Mouse (Mus musculus): ENCODE data around the gene Espn.

Espn gene

GRCm38 (mm10) chr4:152141521-152142135 lies 10.5 kb downstream of the Espn start:
- ChIA-PET CTCF (interaction anchor here (0.5 to 1.6 kb wide), 9 partner anchors 8 to 17 kb away, joined by 3 to 6 read pairs (median 3); partner anchors contain the start of gene Hes2 (in 1 of the 4)), POLR2A (interaction anchor here in 2 of 4 experiments (0.7 to 1.5 kb wide), 3 partner anchors 12 to 184 kb away, joined by 3 to 4 read pairs (median 3); partner anchors contain the start of gene Rpl22 (in 1 of the 2))

- POLR2A ChIA-PET, result interaction anchor here (0.6 to 3.1 kb wide), 12 partner anchors 9 to 1997 kb away, joined by 3 to 13 read pairs (median 4); partner anchors contain the start of genes Espn (in 1 of the 4) and Tnfrsf25 (in 1 of the 4)
- CTCF ChIA-PET, result interaction anchor here (0.5 to 7.7 kb wide), 45 partner anchors 9 to 485 kb away, joined by 3 to 122 read pairs (median 4); partner anchors contain the start of genes Espn (in 1 of the 4), Hes2 (in 1 of the 4), Nol9 (in 1 of the 4) and Zbtb48 (in 1 of the 4)
Observed at GRCm38 (mm10) chr4:152140441-152140840, 11.7 kb downstream of the Espn start.

GRCm38 (mm10) chr4:152138497-152139260 lies 13.5 kb downstream of the Espn start:
- CTCF ChIA-PET, result interaction anchor here (0.5 to 11.9 kb wide), 89 partner anchors 9 to 1994 kb away, joined by 3 to 230 read pairs (median 4); partner anchors contain the start of genes Espn (in 2 of the 4), Hes2 (in 2 of the 4), Rnf207 (in 2 of the 4) and Tnfrsf25 (in 2 of the 4)

GRCm38 (mm10) chr4:152136876-152137250 lies 15.3 kb downstream of the Espn start:
- POLR2A ChIA-PET, result interaction anchor here in 2 of 4 experiments (0.5 to 13.9 kb wide), 12 partner anchors 11 to 1093 kb away, joined by 3 to 136 read pairs (median 4); partner anchors contain the start of genes Espn (in 1 of the 2), Per3 (in 1 of the 2), Phf13 (in 1 of the 2) and Rnf207 (in 1 of the 2)
- CTCF ChIA-PET, result interaction anchor here (0.5 to 11.9 kb wide), 75 partner anchors 8 to 1993 kb away, joined by 3 to 230 read pairs (median 4); partner anchors contain the start of genes Espn (in 2 of the 4), Camta1 (in 1 of the 4), Klhl21 (in 1 of the 4) and Nol9 (in 1 of the 4)

More at GRCm38 (mm10) chr4:152138497-152139260, 13.5 kb downstream of the Espn start:
- POLR2A ChIA-PET, result interaction anchor here (0.5 to 3.1 kb wide), 32 partner anchors 9 to 232 kb away, joined by 3 to 13 read pairs (median 3); partner anchors contain the start of genes Espn (in 3 of the 4), Zbtb48 (in 2 of the 4), Gpr153 (in 1 of the 4) and Icmt (in 1 of the 4)

GRCm38 (mm10) chr4:152136112-152136875 lies 15.9 kb downstream of the Espn start:
- CTCF ChIA-PET, result interaction anchor here (0.5 to 11.9 kb wide), 92 partner anchors 8 to 1992 kb away, joined by 3 to 230 read pairs (median 4); partner anchors contain the start of genes Espn (in 2 of the 4), Camta1 (in 1 of the 4), Dnajc11 (in 1 of the 4) and Klhl21 (in 1 of the 4)
- POLR2A ChIA-PET, result interaction anchor here in 2 of 4 experiments (0.5 to 13.9 kb wide), 12 partner anchors 11 to 1092 kb away, joined by 3 to 136 read pairs (median 4); partner anchors contain the start of genes Espn (in 1 of the 2), Per3 (in 1 of the 2), Phf13 (in 1 of the 2) and Rnf207 (in 1 of the 2)

- CTCF ChIA-PET, result interaction anchor here (0.7 to 11.9 kb wide), 22 partner anchors 9 to 411 kb away, joined by 3 to 230 read pairs (median 6); partner anchors contain the start of genes Espn (in 1 of the 4), Kcnab2 (in 1 of the 4) and Tnfrsf25 (in 1 of the 4)
- POLR2A ChIA-PET, result interaction anchor here in 2 of 4 experiments (1.6 to 13.9 kb wide), 2 partner anchors 16 to 18 kb away, joined by 4 to 136 read pairs; partner anchors contain the start of gene Tnfrsf25 (in 1 of the 2)
Observed at GRCm38 (mm10) chr4:152135363-152135762, 16.8 kb downstream of the Espn start.

- POLR2A ChIA-PET, result interaction anchor here (0.6 to 13.9 kb wide), 22 partner anchors 8 to 104 kb away, joined by 3 to 136 read pairs (median 4); partner anchors contain the start of genes Espn (in 1 of the 4) and Tnfrsf25 (in 1 of the 4)
- CTCF ChIA-PET, result interaction anchor here (0.5 to 11.9 kb wide), 75 partner anchors 8 to 1987 kb away, joined by 3 to 230 read pairs (median 4); partner anchors contain the start of genes Rnf207 (in 2 of the 4), Tnfrsf25 (in 2 of the 4), Acot7 (in 1 of the 4) and Espn (in 1 of the 4)
Observed at GRCm38 (mm10) chr4:152134507-152134906, 17.7 kb downstream of the Espn start.

- CTCF ChIA-PET, result interaction anchor here (0.6 to 11.9 kb wide), 29 partner anchors 9 to 943 kb away, joined by 3 to 230 read pairs (median 5); partner anchors contain the start of genes Hes2 (in 1 of the 4), Nol9 (in 1 of the 4) and Tnfrsf25 (in 1 of the 4)
Observed at GRCm38 (mm10) chr4:152133213-152133612, 19.0 kb downstream of the Espn start.

GRCm38 (mm10) chr4:152132772-152133169 lies 19.4 kb downstream of the Espn start:
- ChIA-PET CTCF (interaction anchor here (0.6 to 11.9 kb wide), 14 partner anchors 9 to 942 kb away, joined by 3 to 230 read pairs (median 4); partner anchors contain the start of gene Tnfrsf25 (in 1 of the 4)), POLR2A (interaction anchor here (1.0 to 13.9 kb wide), 8 partner anchors 11 to 32 kb away, joined by 3 to 136 read pairs (median 6); partner anchors contain the start of genes Espn (in 1 of the 4) and Tnfrsf25 (in 1 of the 4))

More at GRCm38 (mm10) chr4:152133213-152133612, 19.0 kb downstream of the Espn start:
- POLR2A ChIA-PET, result interaction anchor here (0.6 to 13.9 kb wide), 13 partner anchors 8 to 159 kb away, joined by 3 to 136 read pairs (median 4); partner anchors contain the start of genes Espn (in 1 of the 4), Hes3 (in 1 of the 4) and Tnfrsf25 (in 1 of the 4)

- CTCF ChIA-PET, result interaction anchor here (0.6 to 11.9 kb wide), 42 partner anchors 8 to 345 kb away, joined by 3 to 230 read pairs (median 5); partner anchors contain the start of genes Tnfrsf25 (in 2 of the 4), Camta1 (in 1 of the 4), Espn (in 1 of the 4) and Hes2 (in 1 of the 4)
- POLR2A ChIA-PET, result interaction anchor here (0.8 to 13.9 kb wide), 23 partner anchors 11 to 228 kb away, joined by 3 to 136 read pairs (median 3); partner anchors contain the start of genes Espn (in 2 of the 4), Tnfrsf25 (in 2 of the 4) and Thap3 (in 1 of the 4)
Observed at GRCm38 (mm10) chr4:152131809-152132771, 20.1 kb downstream of the Espn start.

- ChIA-PET CTCF (interaction anchor here (0.5 to 11.9 kb wide), 50 partner anchors 8 to 400 kb away, joined by 3 to 230 read pairs (median 5); partner anchors contain the start of genes Tnfrsf25 (in 2 of the 4), Camta1 (in 1 of the 4), Dnajc11 (in 1 of the 4) and Espn (in 1 of the 4)), POLR2A (interaction anchor here (0.6 to 13.9 kb wide), 30 partner anchors 8 to 229 kb away, joined by 3 to 136 read pairs (median 3); partner anchors contain the start of genes Espn (in 2 of the 4), Tnfrsf25 (in 2 of the 4), Rpl22 (in 1 of the 4) and Thap3 (in 1 of the 4))
Observed at GRCm38 (mm10) chr4:152130771-152131653, 21.2 kb downstream of the Espn start.

- ChIA-PET POLR2A (interaction anchor here in 2 of 4 experiments (0.6 to 13.9 kb wide), 9 partner anchors 9 to 794 kb away, joined by 3 to 136 read pairs (median 4); partner anchors contain the start of genes Rpl22 (in 1 of the 2) and Tnfrsf25 (in 1 of the 2)), CTCF (interaction anchor here (0.5 to 11.9 kb wide), 17 partner anchors 8 to 220 kb away, joined by 3 to 230 read pairs (median 7); partner anchors contain the start of genes Dnajc11 (in 1 of the 4) and Tnfrsf25 (in 1 of the 4))
Observed at GRCm38 (mm10) chr4:152129395-152129930, 22.7 kb downstream of the Espn start.

- CTCF ChIA-PET, result interaction anchor here in 3 of 4 experiments (0.5 to 11.9 kb wide), 13 partner anchors 7 to 221 kb away, joined by 3 to 230 read pairs (median 3); partner anchors contain the start of gene Tnfrsf25 (in 1 of the 3)
- POLR2A ChIA-PET, result interaction anchor here in 3 of 4 experiments (0.6 to 13.9 kb wide), 8 partner anchors 9 to 177 kb away, joined by 3 to 136 read pairs (median 3); partner anchors contain the start of genes Hes2 (in 1 of the 3) and Tnfrsf25 (in 1 of the 3)
Observed at GRCm38 (mm10) chr4:152128784-152129183, 23.4 kb downstream of the Espn start.
